Mouse (Mus musculus) megakaryocyte, adult 5-6 weeks (primary cell): ENCODE results near the gene Ipo11. TPM values are rescaled to one million over a fixed set of nuclear protein-coding genes. Genes with fewer than 3 reads are reported as not detected.

Source experiments
- ATAC-seq: 2 replicates; pipeline ENCODE4 v1.8.0; 2016; ENCODE audit warnings: mild to moderate bottlenecking, inconsistent platforms; ENCODE audit not compliant: poor library complexity, severe bottlenecking
- total RNA-seq, 2 experiments: library from RNA; stranded (forward) in 1 of 2; stranded (reverse) in 1 of 2; fragments of 153-499, 151-499 nt in 1 of 2; fragments of 221-1000, 200-1000 nt in 1 of 2; gene quantifications; 2 replicates each; pipeline versions ENCODE4 v1.2.3 to v1.2.4; 2015 to 2017

Ipo11 gene
- total RNA-seq, 2 experiments from 2014 or later, result 19.0 to 24.3 TPM

DNA sequence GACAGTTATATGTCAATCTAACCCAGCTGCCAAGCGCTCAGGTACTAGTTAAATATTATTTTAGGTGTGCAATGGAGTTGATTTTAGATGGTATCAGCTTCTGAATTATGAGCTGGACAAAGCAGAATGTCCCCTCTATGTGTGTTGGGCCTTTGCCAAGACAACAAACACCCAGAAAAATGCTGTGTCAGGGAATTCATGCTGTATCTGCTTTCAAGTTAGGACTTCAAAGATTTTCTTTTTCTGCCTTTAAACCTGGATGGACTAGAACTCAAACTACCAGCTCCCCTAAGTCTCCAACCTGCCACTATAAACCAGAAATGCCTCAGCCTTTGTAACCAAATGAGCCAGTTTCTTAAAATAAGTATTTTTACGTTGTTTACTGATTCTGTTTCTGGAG, 116.6 kb downstream of the Ipo11 start:
- ATAC-seq, result no peak

- ATAC-seq, result no peak
These were observed 117.0 kb downstream of the Ipo11 start for GRCm38 (mm10) chr13:106819749-106820148.

- no peak for ATAC-seq
These were observed 119.7 kb downstream of the Ipo11 start for GRCm38 (mm10) chr13:106817066-106817465.

- peak; percentile 56 for ATAC-seq
These were observed 123.2 kb downstream of the Ipo11 start for GRCm38 (mm10) chr13:106813519-106813918.

DNA sequence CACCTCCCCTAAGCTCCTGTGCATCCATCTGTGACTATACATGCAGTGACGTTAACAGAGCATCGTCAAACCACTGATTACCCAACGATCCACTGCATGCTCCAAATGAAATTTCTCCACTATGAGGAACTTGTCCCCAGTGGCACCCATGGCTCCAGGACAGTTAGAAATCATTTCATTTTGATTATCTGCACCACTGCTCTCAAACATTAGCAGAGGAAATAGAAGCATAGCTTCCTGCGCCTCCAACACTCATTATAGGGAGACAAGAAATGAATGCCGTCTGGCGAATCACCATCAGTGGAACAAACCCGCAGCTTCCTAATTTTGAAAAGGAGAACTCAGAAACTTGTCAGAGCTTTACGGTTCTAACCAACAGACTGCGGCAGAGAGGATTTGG, 123.7 kb downstream of the Ipo11 start:
- ATAC-seq, result peak; percentile 79

DNA sequence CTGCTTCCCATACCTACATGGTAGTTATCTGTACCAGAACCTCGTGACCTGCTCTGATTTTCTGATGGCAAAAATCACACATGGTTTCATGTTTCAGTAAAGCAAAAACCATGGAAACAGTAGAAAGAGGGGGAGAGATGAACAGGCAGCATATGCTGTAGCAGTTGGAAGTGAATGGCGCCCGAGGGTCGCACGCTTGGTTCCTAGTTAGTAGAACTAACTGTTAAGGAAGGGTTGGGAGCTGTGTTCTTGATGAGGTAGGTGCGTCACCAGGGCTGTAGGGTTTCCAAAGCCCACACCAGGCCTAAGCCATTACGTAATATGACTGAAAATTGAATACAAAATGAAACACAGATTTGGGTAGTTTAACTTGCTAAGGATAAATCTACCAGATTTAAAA, 126.6 kb downstream of the Ipo11 start:
- no peak for ATAC-seq

- no peak for ATAC-seq
These were observed 127.9 kb downstream of the Ipo11 start for GRCm38 (mm10) chr13:106808821-106809220.

- ATAC-seq, result no peak
These were observed 128.4 kb downstream of the Ipo11 start for GRCm38 (mm10) chr13:106808315-106808714.

GRCm38 (mm10) chr13:106807303-106807702, 129.5 kb downstream of the Ipo11 start:
- no peak for ATAC-seq

- no peak for ATAC-seq
These were observed 131.6 kb downstream of the Ipo11 start for GRCm38 (mm10) chr13:106805146-106805545.

DNA sequence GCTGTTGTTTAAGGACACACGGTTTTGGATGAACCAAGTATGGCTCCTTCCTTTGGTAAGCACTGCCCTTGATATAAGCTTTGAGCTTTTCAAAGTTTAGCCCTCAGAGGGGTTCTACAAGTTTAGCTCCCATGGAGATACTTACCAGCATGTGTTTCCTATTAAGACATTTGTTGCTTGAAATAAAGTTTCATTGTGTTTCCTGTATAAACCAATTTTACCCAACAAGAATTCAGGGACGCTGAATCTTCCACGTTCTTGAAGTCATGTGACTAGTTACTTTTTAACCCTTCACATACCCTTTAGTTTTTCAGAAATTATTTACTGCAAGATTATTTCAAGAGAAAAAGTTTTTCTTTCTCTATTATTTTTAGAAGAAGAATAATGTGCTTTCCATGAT, 138.7 kb downstream of the Ipo11 start:
- no peak for ATAC-seq

DNA sequence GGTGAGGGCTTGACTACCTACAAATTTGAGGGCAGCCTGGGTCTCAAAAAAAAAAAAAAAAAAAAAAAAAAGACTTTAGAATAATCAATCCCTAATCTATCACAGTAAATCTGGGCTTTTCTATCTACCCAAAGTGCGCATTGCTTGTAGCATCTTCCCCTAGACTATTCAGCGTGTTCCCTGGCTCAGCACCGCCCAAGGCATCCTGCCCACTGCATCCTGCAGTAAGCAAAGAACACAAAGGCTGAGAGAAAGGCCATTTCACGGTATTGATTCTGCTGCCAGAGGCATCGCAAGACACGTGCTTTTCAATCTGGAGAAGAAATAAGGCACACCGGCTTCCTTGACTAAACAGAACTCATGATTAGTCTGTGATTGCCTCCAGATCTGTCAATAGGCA, 147.9 kb downstream of the Ipo11 start:
- no peak for ATAC-seq

GRCm38 (mm10) chr13:106768807-106769206, 168.0 kb downstream of the Ipo11 start:
- ATAC-seq, result no peak

GRCm38 (mm10) chr13:106762611-106763010, 174.1 kb downstream of the Ipo11 start:
- ATAC-seq, result no peak

DNA sequence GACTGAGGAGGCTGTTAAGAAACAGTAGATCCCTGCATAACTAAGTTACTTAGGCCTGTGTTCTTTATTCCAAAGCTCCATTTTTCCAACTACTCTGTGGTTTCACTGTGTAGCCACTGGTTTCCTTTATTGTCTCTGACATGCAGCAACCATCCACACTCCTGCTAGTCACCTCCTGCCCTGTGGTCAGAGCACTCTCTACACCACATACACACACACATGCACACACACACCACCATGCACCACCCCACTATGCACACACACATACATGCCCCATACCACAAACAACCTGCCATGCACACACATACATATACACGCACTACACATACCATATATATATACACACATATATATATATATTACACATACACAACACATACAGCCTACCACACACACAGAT, 175.1 kb downstream of the Ipo11 start:
- ATAC-seq, result no peak

DNA sequence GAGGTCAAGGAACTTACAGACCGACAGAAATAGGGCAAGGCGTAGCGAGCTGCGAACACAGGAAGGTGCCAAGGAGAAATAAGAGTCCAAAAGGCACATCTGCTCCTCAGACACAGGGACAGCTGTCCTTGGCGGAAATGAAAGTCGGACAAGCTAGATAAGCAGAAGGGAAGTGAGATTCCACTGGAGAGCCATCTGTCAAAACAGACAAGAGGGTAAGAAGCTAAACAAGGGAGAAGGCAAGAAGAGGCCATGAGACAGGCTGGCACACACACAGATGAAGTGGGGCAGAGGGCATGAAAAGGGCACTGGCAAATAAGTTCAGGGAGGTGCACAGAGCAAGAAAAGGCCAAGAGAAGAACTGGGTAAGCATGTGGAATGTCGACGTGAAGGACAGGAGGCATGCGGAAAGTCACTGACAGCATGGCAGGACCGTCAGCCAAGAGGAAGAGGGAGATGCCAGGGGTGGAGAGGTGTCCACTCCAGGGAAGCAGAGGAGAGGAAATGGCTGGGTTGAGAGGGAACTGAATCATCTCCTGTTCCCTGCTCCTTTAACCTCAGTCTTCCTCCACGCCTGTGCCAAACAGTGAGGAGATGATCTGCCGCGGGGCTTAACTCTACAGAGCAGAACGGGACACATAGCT, 176.4 kb downstream of the Ipo11 start:
- peak; percentile 88 for ATAC-seq

- no peak for ATAC-seq
These were observed 180.9 kb downstream of the Ipo11 start for GRCm38 (mm10) chr13:106755892-106756291.

DNA sequence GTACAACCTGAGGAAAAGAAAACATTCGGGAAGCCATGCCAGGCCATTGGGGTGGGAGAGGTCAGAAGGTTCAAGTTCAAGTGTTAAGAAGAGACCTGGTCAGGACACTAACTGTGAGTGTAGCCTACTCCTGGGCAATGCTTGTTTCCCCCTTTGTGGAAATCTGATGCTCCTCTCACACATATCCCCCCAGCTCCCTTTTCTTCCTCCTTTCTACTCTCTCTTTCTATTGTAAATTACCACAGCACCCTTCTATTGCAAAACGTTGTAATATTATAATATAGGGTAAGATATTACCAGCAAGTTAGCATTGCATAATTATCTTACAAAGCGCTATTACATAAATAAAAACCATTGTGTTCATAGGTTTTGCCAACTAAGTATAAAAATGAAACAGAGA, 182.5 kb downstream of the Ipo11 start:
- peak; percentile 50; the same call in 1 of the 2 replicates for ATAC-seq

GRCm38 (mm10) chr13:106751951-106752350, 184.8 kb downstream of the Ipo11 start:
- no peak for ATAC-seq

DNA sequence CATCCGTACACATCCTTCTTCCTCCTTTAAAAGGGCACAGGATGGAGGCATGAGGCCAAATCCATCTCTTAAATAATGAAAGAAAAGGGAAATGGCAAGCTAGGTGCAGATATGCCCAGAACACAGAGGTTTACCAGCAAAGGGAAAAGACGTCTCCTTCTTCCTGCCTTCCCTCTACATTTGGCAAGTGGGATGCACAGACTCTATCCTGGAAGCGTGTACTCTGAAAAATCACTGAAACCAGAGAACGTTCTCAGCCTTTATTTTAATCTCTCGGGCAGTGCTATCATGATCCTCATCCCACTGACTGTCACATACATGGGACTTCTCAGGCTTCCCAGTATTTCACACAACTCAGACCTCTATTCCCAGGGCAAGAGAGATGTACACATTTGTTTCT, 189.9 kb downstream of the Ipo11 start:
- ATAC-seq, result no peak

- no peak for ATAC-seq
These were observed 191.6 kb downstream of the Ipo11 start for GRCm38 (mm10) chr13:106745201-106745600.
